Mouse (Mus musculus) left cerebral cortex, adult 2 months (tissue): ENCODE data around the gene Cfap157. TPM values are rescaled to one million over a fixed set of nuclear protein-coding genes. Genes with fewer than 3 reads are reported as not detected.
A peak's percentile ranks its signal among the peaks of the same experiment; 100 is the strongest.

Experiments used
- DNase-seq, 2 experiments: peaks; one replicate each; pipeline ENCODE4 v3.0.0; 2021 to 2022; ENCODE audit warnings: low spot score in 2 of 2, mixed read lengths in 1 of 2; ENCODE audit errors: extremely low spot score in 1 of 2
- H3K27ac ChIP-seq: fragments of 200-600 bp; 2 replicates; pipeline ENCODE4 v1.8.1; 2022
- H3K4me3 ChIP-seq: fragments of 200-600 bp; 2 replicates; pipeline ENCODE4 v1.8.1; 2022
- CTCF ChIP-seq: fragments of 200-600 bp; IDR thresholded peaks from 2 replicates; pipeline ENCODE4 v1.8.1; 2022; ENCODE audit warnings: antibody characterized with exemption, mild to moderate bottlenecking, moderate library complexity
- intact Hi-C: fragments of 180-260 bp; cut with DNase I; formaldehyde crosslinking; loops from one replicate; pipeline ENCODE4 v1.15.1; 2025
- total RNA-seq, 2 experiments: library from RNA; stranded (reverse); gene quantifications; 2 replicates each; pipeline ENCODE4 v1.2.3; 2021

Cfap157 gene
- total RNA-seq, 2 experiments from 2014 or later: 0.20 to 0.61 TPM

DNA sequence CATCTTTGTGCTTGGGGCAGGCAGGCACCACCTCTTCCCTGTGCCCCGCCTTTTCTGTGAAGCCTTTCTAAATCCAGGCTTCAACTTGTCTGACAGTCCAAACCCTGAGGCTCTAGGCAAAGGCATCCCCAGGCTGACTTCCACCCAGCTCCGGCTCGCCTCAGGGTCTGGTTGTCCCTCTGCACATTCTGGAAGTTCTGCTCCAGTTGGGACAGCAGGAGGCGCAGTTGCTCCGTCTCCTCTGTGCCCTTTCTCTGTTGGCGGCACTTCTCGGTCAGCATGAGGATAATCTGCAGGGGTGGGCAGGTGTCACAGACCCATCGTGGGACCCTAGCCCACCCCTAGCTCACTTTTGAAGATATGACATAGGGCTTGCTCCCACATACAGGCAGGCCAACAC lies 5.1 kb downstream of the Cfap157 start:
- peak; percentile 60 to 67 for DNase-seq
- intact Hi-C loops: loop anchor here (1.0 to 5.0 kb wide), 3 partner anchors 78 to 148 kb away; no protein-coding TSS in a partner anchor

DNA sequence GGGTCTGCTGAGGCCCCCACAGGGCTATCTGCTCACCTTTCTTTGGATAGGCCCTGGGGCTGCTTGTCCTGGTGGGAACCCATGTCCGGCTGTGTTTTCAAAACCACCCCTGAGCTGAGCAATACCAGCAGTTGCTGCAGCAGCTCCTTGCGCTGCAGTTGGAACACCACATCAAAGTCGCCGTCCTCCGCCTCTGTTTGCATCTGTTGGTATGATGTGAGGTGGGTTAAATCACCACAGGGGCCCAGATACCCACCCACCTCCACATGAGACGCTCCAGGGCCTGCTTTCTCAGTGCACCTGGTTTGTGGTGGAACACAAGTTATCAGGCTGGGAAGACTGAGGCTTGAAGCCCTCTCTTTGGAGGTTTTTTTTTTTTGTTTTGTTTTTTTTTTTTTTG lies 6.1 kb downstream of the Cfap157 start:
- DNase-seq: no peak
- no peak overlapping the region for H3K27ac ChIP-seq
- intact Hi-C loops: loop anchor here (5.0 kb wide), 2 partner anchors 134 to 149 kb away; no protein-coding TSS in a partner anchor
- TF ChIP-seq CTCF: no peak
- H3K4me3 ChIP-seq: no peak overlapping the region

More for the DNA sequence above, 5.1 kb downstream of the Cfap157 start:
- peak; percentile 80 for TF ChIP-seq CTCF
- Histone ChIP-seq H3K4me3 (no peak overlapping the region), H3K27ac (no peak overlapping the region)

DNA sequence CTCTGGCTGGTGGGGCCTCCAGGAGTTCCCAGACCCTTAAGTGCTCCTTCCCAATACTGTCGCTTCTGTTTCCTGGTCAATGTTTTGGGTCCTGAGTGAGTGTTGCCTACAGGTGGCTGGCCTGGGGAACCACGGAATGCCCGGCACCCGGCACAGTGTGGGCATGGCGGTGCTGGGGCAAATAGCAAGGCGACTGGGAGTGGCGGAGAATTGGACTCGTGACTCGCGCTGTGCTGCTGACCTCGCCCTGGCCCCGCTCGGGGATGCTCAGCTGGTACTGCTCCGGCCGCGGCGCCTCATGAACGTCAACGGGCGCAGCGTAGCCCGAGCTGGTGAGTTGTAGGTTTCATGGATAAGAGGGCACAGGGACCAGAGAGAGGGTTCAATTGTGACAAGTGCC lies 8.0 kb downstream of the Cfap157 start:
- no peak for TF ChIP-seq CTCF
- DNase-seq: no peak
- H3K4me3 ChIP-seq: peak overlapping the region; percentile 84
- H3K27ac ChIP-seq: no peak overlapping the region; the same call in 1 of the 2 replicates
- intact Hi-C loops: loop anchor here (5.0 kb wide), 2 partner anchors 136 to 151 kb away; no protein-coding TSS in a partner anchor

DNA sequence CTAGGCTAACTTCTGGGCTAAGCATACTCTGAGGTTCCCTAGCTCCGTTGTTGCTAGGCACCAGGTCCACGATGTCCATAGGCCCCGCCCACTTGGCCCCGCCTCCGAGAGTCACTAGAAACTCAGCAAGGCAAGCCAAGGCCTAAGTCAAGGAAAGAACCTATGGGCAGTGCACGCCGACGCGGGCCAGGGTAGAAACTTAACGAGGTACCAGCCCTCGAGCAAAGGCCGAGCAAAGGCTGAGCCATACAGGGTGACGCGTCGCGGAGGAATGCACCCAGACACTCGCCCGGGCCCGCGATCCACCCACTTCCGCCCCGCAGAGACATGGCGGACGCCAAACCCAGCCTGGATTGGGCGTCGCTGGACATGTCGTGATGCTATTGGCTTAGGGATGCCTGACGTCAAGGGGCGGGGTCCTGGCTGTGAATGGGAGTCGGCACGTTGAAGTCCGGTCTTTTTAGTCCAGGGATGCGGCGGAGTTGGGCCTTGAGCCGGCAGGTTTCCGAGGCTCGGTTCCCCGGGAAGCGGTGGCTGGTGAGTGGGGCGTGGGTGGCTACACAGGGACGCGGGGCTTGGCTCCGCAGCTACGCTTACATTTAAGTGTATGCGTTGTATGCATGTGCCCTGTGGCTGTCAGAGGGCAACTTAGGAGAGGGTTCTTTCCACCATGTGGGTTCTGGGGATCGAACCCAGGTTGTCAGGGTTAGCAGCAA lies 8.7 kb downstream of the Cfap157 start, which contains the start of the genes Ttc16 and Ptrh1:
Gene Ttc16, minus strand, starts transcription at position 275 of the 716 bp plus-strand sequence.
Gene Ptrh1, plus strand, starts transcription at position 428 of the 716 bp plus-strand sequence.
- Histone ChIP-seq H3K27ac (peak within 1 kb of the TSS; percentile 90), H3K4me3 (peak within 1 kb of the TSS; percentile 84)
- no peak for TF ChIP-seq CTCF
- intact Hi-C loops: loop anchor here (5.0 kb wide), 2 partner anchors 137 to 152 kb away; no protein-coding TSS in a partner anchor
- DNase-seq: peak; percentile 95 to 96

DNA sequence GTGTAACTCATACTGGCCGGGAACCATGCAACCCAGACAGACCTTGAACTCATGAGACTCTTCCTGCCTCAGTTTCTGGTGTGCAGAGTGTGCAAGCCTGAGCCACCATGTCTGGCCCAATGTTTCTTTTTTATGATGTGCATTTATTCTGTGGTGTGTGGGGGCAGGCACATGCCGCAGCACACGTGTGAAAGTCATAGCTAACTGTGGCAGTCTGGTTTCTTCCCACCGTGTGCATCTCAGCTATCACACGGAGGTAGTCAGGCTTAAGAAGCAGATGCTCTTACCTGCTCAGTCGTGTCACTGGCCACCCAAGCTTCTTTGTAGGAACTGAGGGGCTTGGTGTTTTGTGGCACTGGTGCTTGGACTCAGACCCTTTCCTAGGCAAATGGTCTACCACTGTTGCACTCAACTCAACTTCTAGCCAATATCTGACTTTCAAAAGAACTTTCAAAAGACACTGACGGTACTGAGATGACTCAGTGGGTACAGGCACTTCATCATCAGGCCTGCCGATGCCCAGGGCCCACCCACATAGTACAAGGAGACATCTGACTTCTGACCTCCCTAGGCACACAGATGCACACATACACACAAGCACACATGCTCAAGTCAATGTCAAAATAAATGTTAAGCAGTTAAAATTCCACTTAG lies 11.5 kb downstream of the Cfap157 start:
- intact Hi-C loops: no loop called here
- no peak overlapping the region for H3K27ac ChIP-seq
- no peak for TF ChIP-seq CTCF
- DNase-seq: no peak
- no peak overlapping the region for H3K4me3 ChIP-seq

DNA sequence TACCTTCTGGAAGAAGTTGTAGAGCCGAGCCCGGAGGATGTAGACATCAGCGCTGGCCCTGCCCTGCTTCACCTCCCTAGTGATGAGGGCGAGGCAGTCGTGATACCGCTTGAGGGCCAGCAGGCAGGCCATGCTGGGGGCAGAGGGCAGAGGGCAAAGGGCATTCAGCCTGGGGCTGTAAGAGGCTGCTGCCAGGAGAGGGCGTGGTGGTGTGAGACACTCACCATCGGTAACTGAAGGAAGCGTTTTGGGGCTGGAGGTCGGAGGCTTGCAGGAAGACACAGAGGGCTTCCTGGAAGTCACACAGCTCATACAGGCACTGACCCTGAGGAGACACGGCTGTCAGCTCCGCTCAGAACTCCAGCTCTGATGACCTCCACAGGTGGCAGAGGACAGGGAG lies 12.3 kb downstream of the Cfap157 start:
- no peak for TF ChIP-seq CTCF
- H3K27ac ChIP-seq: no peak overlapping the region
- no peak for DNase-seq
- intact Hi-C loops: no loop called here
- H3K4me3 ChIP-seq: no peak overlapping the region

DNA sequence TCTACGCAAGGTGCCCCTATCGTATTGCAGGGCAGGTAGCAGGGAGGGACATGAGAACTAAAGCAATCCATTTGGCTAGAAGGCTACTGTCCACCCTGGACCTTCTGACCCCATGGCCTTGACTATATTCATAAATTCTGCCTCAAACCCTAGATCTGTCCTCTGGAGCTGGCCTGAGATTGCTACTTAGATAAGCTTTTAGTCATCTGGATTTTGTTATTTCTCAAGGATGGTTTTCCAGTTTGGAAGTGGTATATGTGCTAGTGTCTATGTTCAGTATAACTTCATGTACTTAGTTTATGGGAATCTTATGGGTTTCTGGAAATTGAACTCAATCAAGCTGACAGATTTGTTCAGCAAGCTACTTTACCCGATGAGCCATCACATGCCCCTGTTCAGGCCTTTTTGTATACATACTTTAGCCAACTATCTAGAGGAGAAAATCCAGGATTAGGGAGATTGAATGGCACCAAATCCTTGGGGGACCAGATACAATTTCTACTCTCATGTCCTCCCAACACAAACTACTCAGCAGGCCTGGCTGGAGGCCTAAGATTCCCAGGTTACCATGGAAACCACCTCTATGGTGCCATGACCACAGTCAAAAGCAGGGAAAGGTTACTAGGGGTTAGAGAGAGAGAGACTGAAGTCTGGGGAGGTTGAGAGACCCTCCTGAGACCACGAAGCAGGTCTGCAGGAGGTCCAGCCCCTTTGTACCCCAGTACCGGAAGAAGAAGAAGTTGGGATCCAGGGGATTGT lies 14.7 kb downstream of the Cfap157 start:
- intact Hi-C loops: no loop called here
- H3K4me3 ChIP-seq: no peak overlapping the region
- H3K27ac ChIP-seq: no peak overlapping the region

DNA sequence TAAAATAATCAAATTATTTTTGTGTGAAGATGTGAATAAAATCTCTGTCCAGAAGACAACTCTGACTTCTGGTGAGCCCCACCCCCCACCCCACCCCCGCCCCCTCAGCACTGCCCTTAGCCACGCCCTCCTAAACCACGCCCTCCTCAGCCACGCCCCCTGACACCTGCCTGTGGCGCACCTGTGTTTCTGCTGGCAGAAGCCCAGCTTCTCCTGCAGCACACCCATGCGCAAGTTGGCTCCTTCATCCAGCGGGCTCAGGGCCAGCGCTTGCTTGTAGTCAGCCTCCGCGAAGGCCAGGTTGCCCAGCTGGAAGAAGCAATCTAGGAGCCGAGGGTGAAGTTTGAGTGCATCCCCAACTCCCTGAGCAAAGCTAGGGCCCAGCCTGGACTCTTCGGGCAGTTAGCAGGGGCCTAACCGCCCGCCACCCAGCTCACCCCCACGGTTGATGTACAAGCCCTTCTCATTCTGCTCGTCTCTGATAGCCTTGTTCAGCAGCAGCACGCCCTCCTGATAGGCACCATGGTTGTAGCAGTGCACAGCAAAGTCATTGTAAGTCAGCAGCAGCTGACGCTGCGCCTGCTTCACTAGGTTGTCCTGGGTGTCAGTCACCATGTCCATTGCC lies 15.5 kb downstream of the Cfap157 start:
- intact Hi-C loops: no loop called here
- H3K4me3 ChIP-seq: no peak overlapping the region
- no peak for TF ChIP-seq CTCF
- no peak for DNase-seq
- H3K27ac ChIP-seq: no peak overlapping the region

More for the DNA sequence above, 14.7 kb downstream of the Cfap157 start:
- TF ChIP-seq CTCF: no peak
- no peak for DNase-seq

DNA sequence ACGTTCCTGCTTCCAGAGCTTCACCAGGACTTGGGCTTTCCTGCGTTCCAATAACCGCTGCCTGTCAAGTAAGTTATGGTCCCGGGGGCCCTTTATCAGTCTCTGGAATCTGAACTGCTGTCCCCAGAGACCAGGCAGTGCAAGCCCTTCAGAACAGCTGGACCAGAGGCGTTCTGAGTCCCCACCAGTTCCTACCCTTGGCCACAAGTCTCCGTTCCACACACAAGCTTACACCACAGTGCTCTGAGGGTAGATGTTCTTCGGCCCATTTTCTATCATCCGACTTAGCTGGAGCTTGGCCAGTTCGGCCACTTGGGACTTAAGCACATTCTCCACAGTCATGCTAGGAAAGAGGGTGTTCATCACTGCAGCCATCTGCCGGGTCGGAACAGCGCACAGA lies 17.0 kb downstream of the Cfap157 start:
- intact Hi-C loops: no loop called here
- no peak overlapping the region for H3K4me3 ChIP-seq
- TF ChIP-seq CTCF: no peak
- no peak overlapping the region for H3K27ac ChIP-seq
- DNase-seq: no peak

DNA sequence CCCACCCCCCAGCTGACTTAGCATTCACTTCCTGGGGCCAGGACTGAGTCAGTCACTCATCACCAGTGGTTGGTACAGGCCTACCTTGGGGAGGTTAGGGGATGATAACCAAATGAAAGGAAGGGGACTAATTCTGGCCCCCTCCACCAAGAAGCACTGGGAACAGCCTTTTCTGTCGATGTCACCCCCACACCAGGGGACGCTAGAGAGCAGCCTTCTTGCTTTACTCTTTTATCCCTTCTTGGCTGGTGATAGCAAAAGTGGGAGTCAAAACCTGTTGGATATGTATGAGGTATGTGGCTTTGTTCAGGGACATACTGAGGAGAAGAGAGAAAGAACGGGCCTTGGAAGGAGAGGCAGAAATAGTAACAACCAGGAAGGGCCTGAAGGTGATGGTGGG lies 20.9 kb downstream of the Cfap157 start:
- Histone ChIP-seq H3K27ac (no peak overlapping the region), H3K4me3 (no peak overlapping the region)
- intact Hi-C loops: no loop called here
- no peak for DNase-seq
- TF ChIP-seq CTCF: peak; percentile 36

DNA sequence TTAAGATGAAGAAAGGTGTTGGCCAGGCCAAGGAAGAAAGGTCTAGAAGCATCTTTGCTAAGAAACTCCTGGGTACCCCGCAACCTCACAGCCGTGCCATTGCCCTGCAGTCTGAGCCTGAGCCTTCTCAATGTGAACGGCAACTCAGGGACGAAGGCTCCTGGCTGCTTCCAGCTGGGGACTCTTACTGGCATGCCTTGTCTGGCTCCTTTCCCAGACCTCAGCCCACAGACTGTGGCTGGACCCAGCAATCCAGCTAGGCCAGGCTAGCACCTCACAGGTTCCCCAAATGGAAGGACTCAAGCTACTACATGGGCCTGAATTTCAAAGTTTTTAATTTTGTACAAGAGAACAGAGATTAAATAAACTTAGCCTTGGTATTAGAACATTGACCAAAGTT lies 22.4 kb downstream of the Cfap157 start:
- no peak for TF ChIP-seq CTCF
- DNase-seq: no peak
- H3K4me3 ChIP-seq: no peak overlapping the region
- 0 out of 2 replicates have a peak overlapping the region, but pooled peaks have one; percentile 24 for H3K27ac ChIP-seq
- intact Hi-C loops: no loop called here
